Mouse (Mus musculus) liver, postnatal 0 days (tissue): ENCODE results near the gene Heatr5a.

ENCODE experiments used
- CTCF ChIP-seq: sonication (generic); IDR thresholded peaks from 2 replicates; pipeline ENCODE4 v1.5.1; 2016; ENCODE audit warnings: antibody characterized with exemption, low read depth
- EP300 ChIP-seq: IDR thresholded peaks from 2 replicates; pipeline ENCODE4 v1.6.1; 2016; ENCODE audit warnings: antibody characterized with exemption, low read depth, mild to moderate bottlenecking

DNA sequence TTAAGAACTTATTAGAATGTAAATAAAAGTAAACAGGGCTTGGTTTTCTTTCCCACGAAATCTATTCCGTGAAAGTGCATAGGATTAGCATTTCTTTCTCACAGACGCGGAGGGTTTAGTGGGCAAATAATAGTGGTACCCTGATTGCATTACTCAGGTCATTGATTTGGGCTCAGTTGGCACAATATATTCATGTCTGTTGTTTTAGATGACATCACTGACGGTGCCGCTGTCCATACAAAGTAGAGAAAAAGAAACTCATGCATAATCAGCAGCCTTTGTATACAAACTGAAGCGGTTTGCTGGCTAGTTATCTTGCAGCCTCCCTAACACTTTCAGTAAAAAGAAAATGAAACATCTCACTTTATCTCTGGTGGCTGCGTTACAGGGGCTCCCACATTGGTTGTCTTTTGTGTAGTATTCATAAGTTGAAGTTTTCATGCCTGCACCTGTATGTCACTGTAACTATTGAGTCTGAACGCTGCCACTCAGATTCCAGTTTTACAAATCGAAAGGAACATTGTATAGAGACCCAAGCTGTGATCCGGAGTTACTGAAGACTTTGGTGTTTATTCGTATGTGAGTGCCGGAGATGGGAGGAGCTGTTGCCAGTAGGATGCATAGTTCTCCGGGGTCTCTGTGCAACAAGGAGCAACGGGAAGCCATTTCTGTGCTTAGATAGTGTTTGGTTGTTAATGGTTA is 39.0 kb upstream of the Heatr5a start:
- TF ChIP-seq CTCF = no peak
- TF ChIP-seq EP300 = no peak
